Mouse (Mus musculus) left cerebral cortex, postnatal 36 days (tissue): ENCODE data around the gene Pex10. TPM values are rescaled to one million over a fixed set of nuclear protein-coding genes. Genes with fewer than 3 reads are reported as not detected.

Experiments
- total RNA-seq, 2 experiments: library from RNA; stranded (reverse); gene quantifications; 2 replicates each; pipeline ENCODE4 v1.2.3; 2021

Pex10 gene
- total RNA-seq, 2 experiments from 2014 or later: 17.4 to 19.5 TPM

Other genes with a start within 250 kb of the Pex10 start
- 1 to 10 TPM; 3.1 to 3.6 TPM for gene Ttc34, start 229.6 kb upstream of the Pex10 start, total RNA-seq
- gene Mmel1, start 197.4 kb upstream of the Pex10 start, total RNA-seq: under 1 TPM; 0.49 to 1.00 TPM
- 10 to 100 TPM; 51.1 to 68.5 TPM for gene Fam213b, start 167.9 kb upstream of the Pex10 start, total RNA-seq
- gene Tnfrsf14, start 138.5 kb upstream of the Pex10 start, total RNA-seq: 1 to 10 TPM; 1.5 to 2.1 TPM
- gene Hes5, start 106.1 kb upstream of the Pex10 start, total RNA-seq: 10 to 100 TPM; 36.5 to 38.6 TPM
- 10 to 100 TPM; 35.2 to 46.6 TPM for gene Pank4, start 102.9 kb upstream of the Pex10 start, total RNA-seq
- gene Plch2, start 10.2 kb upstream of the Pex10 start, total RNA-seq: 10 to 100 TPM; 63.2 to 92.6 TPM
- gene Rer1, start 19.4 kb downstream of the Pex10 start, total RNA-seq: 10 to 100 TPM; 65.6 to 67.3 TPM
- gene Morn1, start 19.6 kb downstream of the Pex10 start, total RNA-seq: 10 to 100 TPM in 1 of 2 experiments, 1 to 10 TPM in 1; 8.4 to 11.6 TPM
- 100 to 1,000 TPM; 113 to 119 TPM for gene Ski, start 155.6 kb downstream of the Pex10 start, total RNA-seq
- 10 to 100 TPM; 26.0 to 28.0 TPM for gene Faap20, start 182.8 kb downstream of the Pex10 start, total RNA-seq